Mouse (Mus musculus) cortical plate, adult 2 months (tissue): Measurements from ENCODE around the gene Prdm2.

ENCODE experiments used
- CTCF ChIP-seq: fragments of 200-500 bp; IDR thresholded peaks from 2 replicates; pipeline ENCODE4 v1.5.1; 2011; ENCODE audit warnings: mild to moderate bottlenecking, control low read depth, low read length; ENCODE audit not compliant: insufficient read depth; ENCODE audit errors: extremely low read depth
- POLR2A ChIP-seq: fragments of 200-500 bp; IDR thresholded peaks from 2 replicates; pipeline ENCODE4 v1.6.1; 2011; ENCODE audit warnings: mild to moderate bottlenecking, low read length, control low read depth; ENCODE audit not compliant: insufficient read depth; ENCODE audit errors: extremely low read depth

- TF ChIP-seq POLR2A: no peak
- TF ChIP-seq CTCF: no peak
Measured at GRCm38 (mm10) chr4:143100157-143100556, 112.6 kb downstream of the Prdm2 start.
